Mouse (Mus musculus) megakaryocyte, embryonic 14.5 days (primary cell): Measurements from ENCODE around the gene Bcl2.

Experiments
- FLI1 ChIP-seq: IDR thresholded peaks from 2 replicates; pipeline ENCODE4 v1.6.1; 2012; ENCODE audit warnings: low read length, inconsistent platforms, mixed read lengths
- GATA1 ChIP-seq: IDR thresholded peaks from 3 replicates; pipeline ENCODE4 v1.6.1; 2012; ENCODE audit warnings: mixed read lengths, low read length, inconsistent platforms, borderline replicate concordance

DNA sequence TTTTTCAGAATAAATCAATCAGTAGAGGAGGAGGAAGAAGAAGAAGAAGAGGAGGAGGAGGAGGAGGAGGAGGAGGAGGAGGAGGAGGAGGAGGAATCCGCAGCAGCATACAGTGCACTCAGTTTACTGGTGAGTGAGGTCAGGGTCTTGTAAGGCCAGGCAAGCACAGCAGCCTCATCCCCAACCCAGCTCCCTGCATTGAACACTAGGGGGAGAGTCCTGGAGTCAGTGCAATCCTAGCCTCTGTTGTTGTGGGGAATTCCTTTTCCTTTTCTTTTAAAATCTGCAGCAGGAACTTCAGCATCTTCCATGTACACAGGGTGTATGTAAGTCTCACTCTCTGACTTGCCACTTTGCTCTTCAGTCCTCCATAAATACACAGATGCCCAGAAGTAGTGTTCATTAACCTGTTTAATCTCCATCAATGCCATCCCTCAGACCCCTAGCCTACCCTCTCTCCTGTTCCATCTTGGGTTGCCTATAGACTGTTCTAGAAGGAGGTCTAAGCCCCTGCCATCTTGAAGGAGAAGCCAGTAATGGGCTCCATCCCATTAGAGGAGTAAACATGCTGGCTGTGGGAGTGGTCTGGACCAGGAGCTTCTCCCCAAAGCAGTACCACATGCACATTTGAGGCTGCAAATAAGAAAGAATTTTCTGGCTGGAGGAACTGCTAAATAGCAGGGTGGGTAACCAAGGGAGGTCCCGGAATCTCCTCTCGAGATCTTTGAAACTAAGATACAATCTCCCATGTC lies 85.2 kb downstream of the Bcl2 start:
- TF ChIP-seq GATA1 (no peak), FLI1 (no peak)
